Mouse (Mus musculus) adrenal gland, postnatal 14 days (tissue): Measurements from ENCODE around the gene Nat9. TPM values are rescaled to one million over a fixed set of nuclear protein-coding genes. Genes with fewer than 3 reads are reported as not detected.
A peak's percentile ranks its signal among the peaks of the same experiment; 100 is the strongest.

Source experiments
- DNase-seq: peaks from one replicate; pipeline ENCODE4 v3.0.0; 2021; ENCODE audit warnings: mixed read lengths
- total RNA-seq: library from RNA; stranded (reverse); gene quantifications from 2 replicates; pipeline ENCODE4 v1.2.3, GENCODE M21; 2021

The Nat9 gene
- total RNA-seq, 1 experiment from 2014 or later, result 26.4 TPM

GRCm38 (mm10) chr11:115217439-115218410 is 30.1 kb upstream of the Nat9 start:
- no peak for DNase-seq

GRCm38 (mm10) chr11:115215123-115215522 is 27.5 kb upstream of the Nat9 start:
- DNase-seq, result no peak

GRCm38 (mm10) chr11:115212116-115212515 is 24.5 kb upstream of the Nat9 start:
- no peak for DNase-seq

- no peak for DNase-seq
Observed at GRCm38 (mm10) chr11:115209958-115210357, 22.3 kb upstream of the Nat9 start.

GRCm38 (mm10) chr11:115208776-115209732 is 21.4 kb upstream of the Nat9 start:
- DNase-seq, result no peak

GRCm38 (mm10) chr11:115208126-115208525 is 20.5 kb upstream of the Nat9 start:
- DNase-seq, result no peak

- DNase-seq, result no peak
Observed at GRCm38 (mm10) chr11:115202756-115203155, 15.1 kb upstream of the Nat9 start.

- peak; percentile 90 for DNase-seq
Observed at GRCm38 (mm10) chr11:115202316-115202715, 14.7 kb upstream of the Nat9 start.

GRCm38 (mm10) chr11:115200520-115200919 is 12.9 kb upstream of the Nat9 start:
- DNase-seq, result no peak

GRCm38 (mm10) chr11:115198932-115199384 is 11.3 kb upstream of the Nat9 start:
- no peak for DNase-seq

GRCm38 (mm10) chr11:115197558-115197957 is 9.9 kb upstream of the Nat9 start:
- DNase-seq, result no peak

- DNase-seq, result no peak
Observed at GRCm38 (mm10) chr11:115195933-115196332, 8.3 kb upstream of the Nat9 start.

- DNase-seq, result no peak
Observed at GRCm38 (mm10) chr11:115194693-115195092, 7.0 kb upstream of the Nat9 start.

GRCm38 (mm10) chr11:115192180-115192579 is 4.5 kb upstream of the Nat9 start:
- peak; percentile 82 for DNase-seq

- DNase-seq, result no peak
Observed at GRCm38 (mm10) chr11:115189304-115189703, 1.6 kb upstream of the Nat9 start.

- DNase-seq, result no peak
Observed at GRCm38 (mm10) chr11:115188539-115189231, 1.0 kb upstream of the Nat9 start.

GRCm38 (mm10) chr11:115187224-115187639 is 427 bp downstream of the Nat9 start, which contains the start of gene Tmem104:
TSS of gene Tmem104 (plus strand) at chr11:115187487.
- peak; percentile 100 for DNase-seq

GRCm38 (mm10) chr11:115184973-115185372 is 2.7 kb downstream of the Nat9 start:
- DNase-seq, result no peak

GRCm38 (mm10) chr11:115181913-115182638 is 5.6 kb downstream of the Nat9 start:
- DNase-seq, result peak; percentile 92

- DNase-seq, result peak; percentile 65
Observed at GRCm38 (mm10) chr11:115179881-115180280, 7.8 kb downstream of the Nat9 start.

- DNase-seq, result no peak
Observed at GRCm38 (mm10) chr11:115179191-115179590, 8.5 kb downstream of the Nat9 start.
